9 mouse cellular contexts compared by ENCODE assay signal in the genomic region with DNA sequence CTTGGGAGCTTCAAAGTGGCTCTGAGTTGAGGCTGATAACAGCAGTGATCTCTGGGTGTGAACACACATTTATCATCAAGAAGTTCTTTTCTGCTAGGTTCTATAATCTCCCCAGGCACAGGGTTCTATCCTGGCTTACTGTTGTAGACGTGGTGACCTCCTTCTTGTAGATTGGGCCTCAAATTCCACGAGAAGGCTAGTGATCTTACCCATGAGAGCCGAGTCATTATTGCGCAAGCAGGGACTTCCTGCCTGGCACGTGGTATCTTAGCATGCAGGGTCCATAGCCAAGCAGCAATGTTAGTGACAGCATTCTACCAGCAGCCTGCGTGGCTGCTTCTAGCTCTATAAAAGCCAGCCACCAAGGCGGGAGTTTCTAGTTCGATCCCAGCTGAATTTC. TPM values are rescaled to one million over a fixed set of nuclear protein-coding genes. Genes with fewer than 3 reads are reported as not detected.
DNase-seq lines count a peak whose midpoint lies in the region; ATAC-seq and TF ChIP-seq lines count a peak whose summit lies in the region.
"Had no signal": no experiment of that assay in that cellular context is flagged by ENCODE, and none has a peak within 500 bp of the region (broad histone marks: within the 10 kb centered on the region; RNA-seq: fewer than 3 reads in every experiment).

No protein-coding gene starts in this region.

- H3K4me1 ChIP-seq in heart, embryonic 10.5 days, result peaks cover 12% of the 10 kb centered on the region
- H3K4me1 ChIP-seq in lung, postnatal 0 days (ENCODE audit: insufficient read depth, low read depth, low read length), result no peaks in the 10 kb centered on the region

- peak; percentile 71 for DNase-seq in adrenal gland, adult 2 months
- DNase-seq in adrenal gland, adult 18-20 months (ENCODE audit: low spot score in 2 of 2), result no peak
- peak; percentile 84 for DNase-seq in heart, embryonic 10.5 days (ENCODE audit: low spot score)
- peak; percentile 51 for DNase-seq in lung, postnatal 0 days (ENCODE audit: low spot score)
- no peak for DNase-seq in cerebellum, adult 8-10 months
- no peak for DNase-seq in embryo, embryonic 10.5 days (ENCODE audit: low spot score)
- DNase-seq in cerebellum, postnatal 4 days (ENCODE audit: low spot score in 2 of 2), result no peak
- DNase-seq: thymus, adult 2 months had no signal

- TF ChIP-seq EP300 in lung, postnatal 0 days (IDR thresholded peaks at IDR 0.05), result no peak

- no peaks in the 10 kb centered on the region for H3K27me3 ChIP-seq in heart, embryonic 10.5 days (ENCODE audit: insufficient read depth, poor library complexity, severe bottlenecking)
- H3K27me3 ChIP-seq in lung, postnatal 0 days (replicated peaks; ENCODE audit: insufficient read depth, low read length), result no peaks in the 10 kb centered on the region

- H3K9me3 ChIP-seq in heart, embryonic 10.5 days, result 0 out of 2 replicates have a peak, but pooled peaks cover 3% of the 10 kb centered on the region
- H3K9me3 ChIP-seq in lung, postnatal 0 days (ENCODE audit: low read length), result no peaks in the 10 kb centered on the region

- peak; percentile 66 for ATAC-seq in CD4-positive, CD25-positive, alpha-beta regulatory T cell, adult 4 months
- ATAC-seq in lung, postnatal 0 days, result peak; percentile 57

- H3K9ac ChIP-seq in lung, postnatal 0 days (replicated peaks; ENCODE audit: low read depth), result no peak overlapping the region

- no peak overlapping the region for H3K4me3 ChIP-seq in heart, embryonic 10.5 days
- no peak overlapping the region for H3K4me3 ChIP-seq in lung, postnatal 0 days (ENCODE audit: low read depth, low read length)

- H3K4me2 ChIP-seq in lung, postnatal 0 days (replicated peaks; ENCODE audit: low read depth, low read length), result no peak overlapping the region

- H3K36me3 ChIP-seq in heart, embryonic 10.5 days, result peaks cover 32% of the 10 kb centered on the region
- no peaks in the 10 kb centered on the region; the same call in 1 of the 2 replicates for H3K36me3 ChIP-seq in lung, postnatal 0 days (ENCODE audit: insufficient read depth, low read length)

- no peak for TF ChIP-seq CTCF in lung, postnatal 0 days (IDR thresholded peaks at IDR 0.05)

- H3K27ac ChIP-seq in heart, embryonic 10.5 days, result no peak overlapping the region
- H3K27ac ChIP-seq in lung, postnatal 0 days (ENCODE audit: low read length), result no peak overlapping the region

- WGBS in heart, embryonic 10.5 days, result 64% methylated on average over 8 of the region's 8 CpGs
- WGBS in lung, postnatal 0 days, result 45% methylated on average over 8 of the region's 8 CpGs

RNA-seq across cellular contexts. Expression of a gene that starts 32.0 kb away (rescaled TPM):
- total RNA-seq in adrenal gland, adult 2 months (2021), result 10 to 100 TPM; 80.3 to 95.3 TPM
- polyA plus RNA-seq in adrenal gland, adult 2 months (2012; rRNA removed), result 7.6 and 7.7 TPM in 2 replicates
- 10 to 100 TPM; 75.5 to 93.1 TPM for total RNA-seq in adrenal gland, adult 18-20 months (2021)
- 10 to 100 TPM; 42.3 to 52.8 TPM for polyA plus RNA-seq in CD4-positive, CD25-positive, alpha-beta regulatory T cell, adult 4 months (2017; shearing (Covaris generic))
- 22.3 and 31.2 TPM in 2 replicates for polyA plus RNA-seq in heart, embryonic 10.5 days (2016; fragmentation: Nextera tagmentation; extraction: Ambion mirVana)
- polyA plus RNA-seq in lung, postnatal 0 days (2015; fragmentation: Nextera tagmentation; extraction: Ambion mirVana), result 25.3 and 29.6 TPM in 2 replicates

Comparison
In these comparisons a context has a peak if more than half of its experiments do, and no peak if none do; other contexts are left out.
1. DNase-seq: peak in adrenal gland, adult 2 months (single experiment), heart, embryonic 10.5 days (single experiment) and lung, postnatal 0 days (single experiment); none in adrenal gland, adult 18-20 months (0 of 2), cerebellum, adult 8-10 months (single experiment), embryo, embryonic 10.5 days (single experiment) and cerebellum, postnatal 4 days (0 of 2).